Mouse (Mus musculus) adrenal gland (tissue): ENCODE measurements around the gene Cmas.

Experiments
- intact Hi-C: fragments of 180-260 bp; cut with DNase I; formaldehyde crosslinking; loops from one replicate; pipeline ENCODE4 v1.15.1; 2025

Gene Cmas

GRCm38 (mm10) chr6:142751365-142751764 is 5.1 kb upstream of the Cmas start:
- intact Hi-C loops = loop anchor here (10.0 kb wide), 1 partner anchor 407 kb away; the partner anchor contains the start of gene Pyroxd1

- intact Hi-C loops = loop anchor here (10.0 kb wide), 1 partner anchor 408 kb away; the partner anchor contains the start of gene Pyroxd1
Measured at GRCm38 (mm10) chr6:142752331-142753246, 3.9 kb upstream of the Cmas start.

GRCm38 (mm10) chr6:142757334-142757965 is 964 bp downstream of the Cmas start:
- intact Hi-C loops = loop anchor here (5.0 to 10.0 kb wide), 2 partner anchors 370 to 413 kb away; partner anchors contain the start of genes Golt1b, Pyroxd1 and Recql

- intact Hi-C loops = loop anchor here (5.0 to 10.0 kb wide), 2 partner anchors 371 to 413 kb away; partner anchors contain the start of genes Golt1b, Pyroxd1 and Recql
Measured at GRCm38 (mm10) chr6:142757976-142758375, 1.5 kb downstream of the Cmas start.

- intact Hi-C loops = loop anchor here (5.0 to 10.0 kb wide), 2 partner anchors 371 to 414 kb away; partner anchors contain the start of genes Golt1b, Pyroxd1 and Recql
Measured at GRCm38 (mm10) chr6:142758562-142758961, 2.1 kb downstream of the Cmas start.

- intact Hi-C loops = loop anchor here (5.0 to 10.0 kb wide), 2 partner anchors 372 to 415 kb away; partner anchors contain the start of genes Golt1b, Pyroxd1 and Recql
Measured at GRCm38 (mm10) chr6:142759633-142760032, 3.1 kb downstream of the Cmas start.

- intact Hi-C loops = no loop called here
Measured at GRCm38 (mm10) chr6:142764933-142765332, 8.4 kb downstream of the Cmas start.

- intact Hi-C loops = no loop called here
Measured at GRCm38 (mm10) chr6:142767305-142767704, 10.8 kb downstream of the Cmas start.

GRCm38 (mm10) chr6:142769896-142770295 is 13.4 kb downstream of the Cmas start:
- intact Hi-C loops = no loop called here

GRCm38 (mm10) chr6:142771643-142772042 is 15.2 kb downstream of the Cmas start:
- intact Hi-C loops = no loop called here

- intact Hi-C loops = no loop called here
Measured at GRCm38 (mm10) chr6:142773566-142773965, 17.1 kb downstream of the Cmas start.

GRCm38 (mm10) chr6:142776935-142777334 is 20.4 kb downstream of the Cmas start:
- intact Hi-C loops = no loop called here

- intact Hi-C loops = no loop called here
Measured at GRCm38 (mm10) chr6:142779045-142779811, 22.7 kb downstream of the Cmas start.

GRCm38 (mm10) chr6:142779812-142780573 is 23.5 kb downstream of the Cmas start:
- intact Hi-C loops = no loop called here

GRCm38 (mm10) chr6:142780574-142781033 is 24.1 kb downstream of the Cmas start:
- intact Hi-C loops = no loop called here

- intact Hi-C loops = no loop called here
Measured at GRCm38 (mm10) chr6:142781286-142781685, 24.8 kb downstream of the Cmas start.

GRCm38 (mm10) chr6:142785343-142785742 is 28.9 kb downstream of the Cmas start:
- intact Hi-C loops = loop anchor here (5.0 kb wide), 1 partner anchor 182 kb away; no protein-coding TSS in a partner anchor

- intact Hi-C loops = loop anchor here (5.0 kb wide), 1 partner anchor 181 kb away; no protein-coding TSS in a partner anchor
Measured at GRCm38 (mm10) chr6:142786106-142786505, 29.6 kb downstream of the Cmas start.

GRCm38 (mm10) chr6:142788042-142788987 is 31.8 kb downstream of the Cmas start:
- intact Hi-C loops = loop anchor here (5.0 kb wide), 1 partner anchor 179 kb away; no protein-coding TSS in a partner anchor
